Mouse (Mus musculus) adrenal gland, postnatal 25 days (tissue): ENCODE results near the gene Pcsk5. TPM values are rescaled to one million over a fixed set of nuclear protein-coding genes. Genes with fewer than 3 reads are reported as not detected.
A peak's percentile ranks its signal among the peaks of the same experiment; 100 is the strongest.

ENCODE experiments used
- DNase-seq: peaks from one replicate; pipeline ENCODE4 v3.0.0; 2021; ENCODE audit warnings: mixed read lengths
- total RNA-seq: library from RNA; stranded (reverse); gene quantifications from 2 replicates; pipeline ENCODE4 v1.2.3, GENCODE M21; 2021

Gene Pcsk5
- total RNA-seq, 1 experiment from 2014 or later = 185 TPM

GRCm38 (mm10) chr19:17732676-17733277 is 104.7 kb downstream of the Pcsk5 start:
- no peak for DNase-seq

- no peak for DNase-seq
These were observed 120.4 kb downstream of the Pcsk5 start for GRCm38 (mm10) chr19:17717066-17717465.

GRCm38 (mm10) chr19:17715281-17715955 is 122.0 kb downstream of the Pcsk5 start:
- no peak for DNase-seq

- no peak for DNase-seq
These were observed 145.8 kb downstream of the Pcsk5 start for GRCm38 (mm10) chr19:17691626-17692025.

- no peak for DNase-seq
These were observed 159.1 kb downstream of the Pcsk5 start for GRCm38 (mm10) chr19:17678371-17678770.

GRCm38 (mm10) chr19:17662676-17663075 is 174.8 kb downstream of the Pcsk5 start:
- no peak for DNase-seq

- DNase-seq = no peak
These were observed 175.2 kb downstream of the Pcsk5 start for GRCm38 (mm10) chr19:17662271-17662670.

- no peak for DNase-seq
These were observed 178.1 kb downstream of the Pcsk5 start for GRCm38 (mm10) chr19:17659321-17659720.

GRCm38 (mm10) chr19:17650831-17651502 is 186.5 kb downstream of the Pcsk5 start:
- peak; percentile 7 for DNase-seq

- DNase-seq = no peak
These were observed 187.5 kb downstream of the Pcsk5 start for GRCm38 (mm10) chr19:17649967-17650366.

GRCm38 (mm10) chr19:17643128-17643797 is 194.2 kb downstream of the Pcsk5 start:
- no peak for DNase-seq

GRCm38 (mm10) chr19:17635984-17636383 is 201.4 kb downstream of the Pcsk5 start:
- DNase-seq = no peak

GRCm38 (mm10) chr19:17615646-17616045 is 221.8 kb downstream of the Pcsk5 start:
- no peak for DNase-seq

GRCm38 (mm10) chr19:17606510-17606909 is 230.9 kb downstream of the Pcsk5 start:
- no peak for DNase-seq

GRCm38 (mm10) chr19:17606093-17606492 is 231.3 kb downstream of the Pcsk5 start:
- no peak for DNase-seq

GRCm38 (mm10) chr19:17603322-17603721 is 234.1 kb downstream of the Pcsk5 start:
- no peak for DNase-seq

GRCm38 (mm10) chr19:17600347-17600746 is 237.1 kb downstream of the Pcsk5 start:
- DNase-seq = no peak

GRCm38 (mm10) chr19:17592790-17593189 is 244.6 kb downstream of the Pcsk5 start:
- peak; percentile 38 for DNase-seq

- no peak for DNase-seq
These were observed 246.1 kb downstream of the Pcsk5 start for GRCm38 (mm10) chr19:17591335-17591734.

GRCm38 (mm10) chr19:17590314-17590713 is 247.1 kb downstream of the Pcsk5 start:
- DNase-seq = no peak

GRCm38 (mm10) chr19:17577412-17577811 is 260.0 kb downstream of the Pcsk5 start:
- DNase-seq = no peak

GRCm38 (mm10) chr19:17574564-17574963 is 262.9 kb downstream of the Pcsk5 start:
- DNase-seq = no peak

- DNase-seq = no peak
These were observed 265.1 kb downstream of the Pcsk5 start for GRCm38 (mm10) chr19:17572315-17572714.
